Mouse (Mus musculus): Measurements from ENCODE around the gene Stx3.

Stx3 gene

GRCm38 (mm10) chr19:11727304-11727703, 91.9 kb downstream of the Stx3 start:
- no peak for DNase-seq (ENCODE audit: low spot score in 2 of 2)

GRCm38 (mm10) chr19:11725915-11726314, 93.3 kb downstream of the Stx3 start:
- no peak for DNase-seq (ENCODE audit: low spot score in 2 of 2)
